ENCODE assay signal across 8 mouse cellular contexts in the genomic region with DNA sequence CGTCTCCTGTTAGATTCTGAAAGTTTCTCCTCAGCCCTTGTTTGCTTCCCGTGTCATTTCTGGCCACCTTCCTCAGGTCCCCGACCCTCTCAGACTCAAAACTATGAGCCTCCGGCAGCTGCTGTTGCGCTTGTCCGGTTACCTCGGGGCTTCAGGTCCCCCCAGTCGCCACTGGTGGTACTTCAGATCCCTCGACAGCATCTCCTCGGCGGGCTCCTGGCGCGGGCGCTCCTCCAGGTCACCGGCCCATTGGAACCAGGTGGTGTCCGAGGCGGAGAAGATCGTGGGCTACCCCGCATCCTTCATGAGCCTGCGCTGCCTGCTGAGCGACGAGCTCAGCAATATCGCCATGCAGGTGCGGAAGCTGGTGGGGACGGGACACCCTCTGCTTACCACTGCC. TPM values are rescaled to one million over a fixed set of nuclear protein-coding genes. Genes with fewer than 3 reads are reported as not detected.
A peak's percentile ranks its signal among the peaks of the same experiment; 100 is the strongest.
DNase-seq lines count a peak whose midpoint lies in the region; ATAC-seq and TF ChIP-seq lines count a peak whose summit lies in the region.

No protein-coding gene starts in this region.

- WGBS in bone marrow, adult 2 months: under 1% methylated on average over 25 of the region's 25 CpGs
- WGBS in forebrain, embryonic 11.5 days: under 1% methylated on average over 25 of the region's 25 CpGs
- under 1% methylated on average over 25 of the region's 25 CpGs for WGBS in intestine, embryonic 16.5 days

- intact Hi-C loops in left cerebral cortex, postnatal 4 days (cut with DNase I): loop anchor here (10.0 kb wide), 1 partner anchor 233 kb away; no protein-coding TSS in a partner anchor
- intact Hi-C loops in left cerebral cortex, postnatal 36 days (cut with DNase I): loop anchor here (2.0 to 5.0 kb wide), 3 partner anchors 47 to 251 kb away; a partner anchor contains a TSS

- DNase-seq in left cerebral cortex, postnatal 4 days: peak; percentile 17
- DNase-seq in left cerebral cortex, adult 9 months (ENCODE audit: low spot score in 2 of 2): no peak
- no peak for DNase-seq in forebrain, embryonic 11.5 days (ENCODE audit: low spot score)
- peak; percentile 3 for DNase-seq in lung, postnatal 25 days (ENCODE audit: low spot score)
- peak; percentile 68 for DNase-seq in testis, postnatal 10 days (ENCODE audit: low spot score)
- no peak for DNase-seq in left cerebral cortex, postnatal 36 days (ENCODE audit: low spot score in 2 of 2)

- no peak for TF ChIP-seq POLR2A in bone marrow, adult 2 months (IDR thresholded peaks at IDR 0.05; ENCODE audit: borderline replicate concordance, control insufficient read depth, low read depth, low read length)

- no peak for TF ChIP-seq CTCF in bone marrow, adult 2 months (IDR thresholded peaks at IDR 0.05; ENCODE audit: control insufficient read depth, insufficient read depth, low read length)

- H3K9me3 ChIP-seq in forebrain, embryonic 11.5 days (ENCODE audit: control insufficient read depth, low read length): no peaks in the 10 kb centered on the region
- no peaks in the 10 kb centered on the region for H3K9me3 ChIP-seq in intestine, embryonic 16.5 days (ENCODE audit: control insufficient read depth, low read length)

- H3K27ac ChIP-seq in bone marrow, adult 2 months (ENCODE audit: control insufficient read depth, insufficient read depth, low read depth, low read length, poor library complexity): peak overlapping the region; percentile 91
- H3K27ac ChIP-seq in forebrain, embryonic 11.5 days (ENCODE audit: low read depth, low read length): peak overlapping the region; percentile 50; the same call in 1 of the 2 replicates
- peak overlapping the region; percentile 94 for H3K27ac ChIP-seq in intestine, embryonic 16.5 days (ENCODE audit: low read length)

- no peaks in the 10 kb centered on the region for H3K36me3 ChIP-seq in forebrain, embryonic 11.5 days (ENCODE audit: control insufficient read depth, insufficient read depth, low read length)
- no peaks in the 10 kb centered on the region for H3K36me3 ChIP-seq in intestine, embryonic 16.5 days (ENCODE audit: control insufficient read depth, insufficient read depth, low read length)

- H3K4me2 ChIP-seq in forebrain, embryonic 11.5 days (ENCODE audit: low read depth, low read length, severe bottlenecking): peak overlapping the region; percentile 91
- H3K4me2 ChIP-seq in intestine, embryonic 16.5 days (ENCODE audit: low read depth, low read length): peak overlapping the region; percentile 62

- ATAC-seq in forebrain, embryonic 11.5 days (replicated peaks; ENCODE audit: low FRiP score): peak; percentile 69
- peak; percentile 74 for ATAC-seq in intestine, embryonic 16.5 days

- H3K9ac ChIP-seq in forebrain, embryonic 11.5 days (ENCODE audit: low read length): peak overlapping the region; percentile 96
- H3K9ac ChIP-seq in intestine, embryonic 16.5 days (ENCODE audit: low read depth, low read length): peak overlapping the region; percentile 87

- no peaks in the 10 kb centered on the region for H3K27me3 ChIP-seq in forebrain, embryonic 11.5 days (ENCODE audit: control insufficient read depth, insufficient read depth, low read length)
- H3K27me3 ChIP-seq in intestine, embryonic 16.5 days (replicated peaks; ENCODE audit: control insufficient read depth, insufficient read depth, low read length): no peaks in the 10 kb centered on the region

- peak overlapping the region; percentile 90 for H3K4me3 ChIP-seq in bone marrow, adult 2 months (replicated peaks; ENCODE audit: control insufficient read depth, low read depth, low read length)
- H3K4me3 ChIP-seq in forebrain, embryonic 11.5 days (ENCODE audit: low read depth, low read length): peak overlapping the region; percentile 88
- peak overlapping the region; percentile 92 for H3K4me3 ChIP-seq in intestine, embryonic 16.5 days (ENCODE audit: low read length)

- H3K4me1 ChIP-seq in bone marrow, adult 2 months (ENCODE audit: control insufficient read depth, insufficient read depth, low read length): peaks cover 1% of the 10 kb centered on the region; the same call in 1 of the 2 replicates
- H3K4me1 ChIP-seq in forebrain, embryonic 11.5 days (replicated peaks; ENCODE audit: control insufficient read depth, insufficient read depth, low read length): no peaks in the 10 kb centered on the region
- peaks cover 7% of the 10 kb centered on the region; the same call in 1 of the 2 replicates for H3K4me1 ChIP-seq in intestine, embryonic 16.5 days (ENCODE audit: control insufficient read depth, insufficient read depth, low read length)

RNA-seq across cellular contexts. Expression of a gene that starts 0.4 kb away (rescaled TPM):
- 10 to 100 TPM; 19.5 to 21.5 TPM for total RNA-seq in left cerebral cortex, postnatal 4 days (2021)
- 2.3 and 10.9 TPM in 2 replicates for polyA plus RNA-seq in bone marrow, adult 2 months (2011; ENCODE audit: insufficient read depth, insufficient read length, low replicate concordance, missing spikeins)
- polyA plus RNA-seq in forebrain, embryonic 11.5 days (2014; fragmentation: Nextera tagmentation; extraction: Ambion mirVana): 15.1 and 16.0 TPM in 2 replicates
- polyA plus RNA-seq in intestine, embryonic 16.5 days (2015; fragmentation: Nextera tagmentation; extraction: Ambion mirVana): 14.9 and 16.5 TPM in 2 replicates
- 10 to 100 TPM; 16.2 to 16.5 TPM for total RNA-seq in left cerebral cortex, postnatal 36 days (2021)

RNA-seq across cellular contexts. Expression of a gene that starts 47.2 kb away (rescaled TPM):
- total RNA-seq in left cerebral cortex, postnatal 4 days (2021): 1 to 10 TPM; 1.7 to 3.0 TPM
- polyA plus RNA-seq in bone marrow, adult 2 months (2011; ENCODE audit: insufficient read depth, insufficient read length, low replicate concordance, missing spikeins): 1.2 and 1.9 TPM in 2 replicates
- 1.3 and 1.7 TPM in 2 replicates for polyA plus RNA-seq in forebrain, embryonic 11.5 days (2014; fragmentation: Nextera tagmentation; extraction: Ambion mirVana)
- polyA plus RNA-seq in intestine, embryonic 16.5 days (2015; fragmentation: Nextera tagmentation; extraction: Ambion mirVana): 0.23 and 0.24 TPM in 2 replicates
- total RNA-seq in left cerebral cortex, postnatal 36 days (2021): 1 to 10 TPM; 1.4 to 2.8 TPM

RNA-seq across cellular contexts. Expression of a gene that starts 47.3 kb away (rescaled TPM):
- 100 to 1,000 TPM; 130 to 133 TPM for total RNA-seq in left cerebral cortex, postnatal 4 days (2021)
- 0.59 TPM in 1 of 2 replicates, not detected in the other for polyA plus RNA-seq in bone marrow, adult 2 months (2011; ENCODE audit: insufficient read depth, insufficient read length, low replicate concordance, missing spikeins)
- 5.5 and 5.7 TPM in 2 replicates for polyA plus RNA-seq in forebrain, embryonic 11.5 days (2014; fragmentation: Nextera tagmentation; extraction: Ambion mirVana)
- polyA plus RNA-seq in intestine, embryonic 16.5 days (2015; fragmentation: Nextera tagmentation; extraction: Ambion mirVana): 0.46 and 0.55 TPM in 2 replicates
- 10 to 100 TPM; 76.7 to 79.5 TPM for total RNA-seq in left cerebral cortex, postnatal 36 days (2021)

Comparison
In these comparisons a context has a peak if more than half of its experiments do, and no peak if none do; other contexts are left out.
1. DNase-seq: peak in left cerebral cortex, postnatal 4 days (single experiment), lung, postnatal 25 days (single experiment) and testis, postnatal 10 days (single experiment); none in left cerebral cortex, adult 9 months (0 of 2), forebrain, embryonic 11.5 days (single experiment) and left cerebral cortex, postnatal 36 days (0 of 2).
2. Peak in every context shown above with its lines, with median percentiles within 50 percentile points of each other: H3K27ac ChIP-seq and H3K4me3 ChIP-seq.